Comparison of ENCODE assay signal across 8 mouse cellular contexts in the genomic region with DNA sequence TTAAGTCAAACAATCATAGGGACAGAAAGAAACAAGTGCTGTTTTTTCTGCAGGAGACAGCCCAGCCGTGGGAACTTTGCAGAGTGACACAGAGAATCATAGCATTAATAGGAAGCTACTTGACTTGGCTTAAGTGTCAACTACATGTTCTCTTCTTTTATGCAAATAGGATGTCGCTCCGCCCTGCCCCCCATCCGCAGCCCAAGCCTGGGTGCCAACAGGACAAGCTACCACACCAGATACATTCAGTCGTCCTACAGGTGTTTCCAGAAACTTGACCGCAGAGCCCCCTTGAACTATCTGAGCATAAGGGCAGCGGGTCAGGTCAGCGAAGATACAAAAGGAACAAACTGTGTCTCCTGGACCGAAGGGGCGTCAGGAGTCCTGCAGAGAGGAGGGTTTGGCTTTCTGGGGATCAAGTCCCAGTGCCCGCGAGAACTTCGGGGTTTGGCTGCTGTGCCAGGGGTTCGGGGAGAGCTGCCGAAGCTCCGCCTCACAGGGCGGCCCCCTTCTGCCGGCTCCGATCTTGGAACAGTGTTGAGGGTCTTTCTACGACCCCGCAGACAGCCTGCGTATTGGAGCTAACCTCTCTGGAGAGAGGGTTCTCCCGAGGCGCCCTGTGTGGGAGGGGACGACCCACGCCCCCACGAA. TPM values are rescaled to one million over a fixed set of nuclear protein-coding genes. Genes with fewer than 3 reads are reported as not detected.
DNase-seq lines count a peak whose midpoint lies in the region; ATAC-seq lines count a peak whose summit lies in the region.

No protein-coding gene starts in this region.

- peak; percentile 27 for ATAC-seq in liver, embryonic 16.5 days (ENCODE audit: low read depth)
- ATAC-seq in neural tube, embryonic 13.5 days (ENCODE audit: low read depth) = peak; percentile 85

- H3K4me1 ChIP-seq in liver, embryonic 16.5 days (ENCODE audit: control insufficient read depth, low read depth, low read length) = peaks cover 30% of the 10 kb centered on the region
- peaks cover 12% of the 10 kb centered on the region for H3K4me1 ChIP-seq in neural tube, embryonic 13.5 days (replicated peaks)

- under 1% methylated on average over 26 of the region's 27 CpGs for WGBS in liver, embryonic 16.5 days (ENCODE audit: insufficient replicate concordance)
- under 1% methylated on average over 27 of the region's 27 CpGs for WGBS in neural tube, embryonic 13.5 days

- H3K4me3 ChIP-seq in liver, embryonic 16.5 days (ENCODE audit: low read depth, low read length) = peak overlapping the region; percentile 97
- peak overlapping the region; percentile 75 for H3K4me3 ChIP-seq in neural tube, embryonic 13.5 days

- peak overlapping the region; percentile 94 for H3K27ac ChIP-seq in liver, embryonic 16.5 days (ENCODE audit: low read length)
- H3K27ac ChIP-seq in neural tube, embryonic 13.5 days (replicated peaks) = peak overlapping the region; percentile 86

- no peaks in the 10 kb centered on the region for H3K9me3 ChIP-seq in liver, embryonic 16.5 days (replicated peaks; ENCODE audit: control insufficient read depth, low read length)
- no peaks in the 10 kb centered on the region for H3K9me3 ChIP-seq in neural tube, embryonic 13.5 days

- peak overlapping the region; percentile 95 for H3K9ac ChIP-seq in liver, embryonic 16.5 days (ENCODE audit: low read depth, low read length)
- peak overlapping the region; percentile 80 for H3K9ac ChIP-seq in neural tube, embryonic 13.5 days

- peak overlapping the region; percentile 78 for H3K4me2 ChIP-seq in liver, embryonic 16.5 days (ENCODE audit: low read depth, low read length)
- peak overlapping the region; percentile 86 for H3K4me2 ChIP-seq in neural tube, embryonic 13.5 days

- H3K36me3 ChIP-seq in liver, embryonic 16.5 days (ENCODE audit: control insufficient read depth, insufficient read depth) = no peaks in the 10 kb centered on the region
- H3K36me3 ChIP-seq in neural tube, embryonic 13.5 days = no peaks in the 10 kb centered on the region

- peak; percentile 82 for DNase-seq in CD4-positive helper T cell, adult 2 months (ENCODE audit: low read depth, low spot score)
- peak; percentile 76 for DNase-seq in R1 (ENCODE audit: low read depth, low spot score)
- DNase-seq in embryo, embryonic 11 days = peak; percentile 72
- DNase-seq in heart, adult 9 months (ENCODE audit: low spot score in 2 of 2) = peak; percentile 59
- DNase-seq in kidney, adult 8-10 months = peak; percentile 61 to 68
- peak; percentile 84 for DNase-seq in thymus, postnatal 25 days

- no peaks in the 10 kb centered on the region for H3K27me3 ChIP-seq in liver, embryonic 16.5 days (ENCODE audit: control insufficient read depth, insufficient read depth, low read depth, low read length)
- H3K27me3 ChIP-seq in neural tube, embryonic 13.5 days = 0 out of 2 replicates have a peak, but pooled peaks cover 3% of the 10 kb centered on the region

RNA-seq across cellular contexts. Expression of a gene that starts 0.5 kb away (rescaled TPM):
- 3.9 and 4.7 TPM in 2 replicates for polyA plus RNA-seq in liver, embryonic 16.5 days (2015; fragmentation: Nextera tagmentation; extraction: Ambion mirVana)
- polyA plus RNA-seq in neural tube, embryonic 13.5 days (2015; fragmentation: Nextera tagmentation; extraction: Ambion mirVana) = 9.4 and 9.6 TPM in 2 replicates

RNA-seq across cellular contexts. Expression of a gene that starts 10.6 kb away (rescaled TPM):
- polyA plus RNA-seq in liver, embryonic 16.5 days (2015; fragmentation: Nextera tagmentation; extraction: Ambion mirVana) = 0.02 and 0.06 TPM in 2 replicates
- 0.04 TPM in 1 of 2 replicates, not detected in the other for polyA plus RNA-seq in neural tube, embryonic 13.5 days (2015; fragmentation: Nextera tagmentation; extraction: Ambion mirVana)

RNA-seq across cellular contexts. Expression of a gene that starts 44.9 kb away (rescaled TPM):
- polyA plus RNA-seq in liver, embryonic 16.5 days (2015; fragmentation: Nextera tagmentation; extraction: Ambion mirVana) = 0.13 and 0.22 TPM in 2 replicates
- 0.20 TPM in 1 of 2 replicates, not detected in the other for polyA plus RNA-seq in neural tube, embryonic 13.5 days (2015; fragmentation: Nextera tagmentation; extraction: Ambion mirVana)

Comparison
In these comparisons a context has a peak if more than half of its experiments do, and no peak if none do; other contexts are left out.
1. Peak in every context shown above with its lines: DNase-seq, ATAC-seq, H3K4me3 ChIP-seq and H3K27ac ChIP-seq.